Mouse (Mus musculus) midbrain, embryonic 16.5 days (tissue): ENCODE measurements around the gene Col6a5. TPM values are rescaled to one million over a fixed set of nuclear protein-coding genes. Genes with fewer than 3 reads are reported as not detected.
A peak's percentile ranks its signal among the peaks of the same experiment; 100 is the strongest.

Experiments
- ATAC-seq: fragments of 200-750 bp; cut with Nextera tagmentation; 2 replicates; pipeline ENCODE4 v1.8.0; 2017; ENCODE audit warnings: moderate TSS enrichment
- H3K27ac ChIP-seq: fragments of 300-500 bp; sonication (generic); 2 replicates; pipeline ENCODE4 v1.5.1; 2014; ENCODE audit warnings: mild to moderate bottlenecking, low read length, mixed read lengths
- H3K27me3 ChIP-seq: fragments of 300-500 bp; sonication (generic); 2 replicates; pipeline ENCODE4 v1.6.1; 2014; ENCODE audit warnings: low read depth, low read length, mixed read lengths; ENCODE audit not compliant: control insufficient read depth, insufficient read depth
- H3K36me3 ChIP-seq: fragments of 300-500 bp; sonication (generic); 2 replicates; pipeline ENCODE4 v1.6.1; 2014; ENCODE audit warnings: mild to moderate bottlenecking, low read length, moderate library complexity, mixed read lengths; ENCODE audit not compliant: control insufficient read depth, insufficient read depth
- H3K4me1 ChIP-seq: fragments of 300-500 bp; sonication (generic); 2 replicates; pipeline ENCODE4 v1.6.1; 2014; ENCODE audit warnings: mild to moderate bottlenecking, low read length, mixed read lengths; ENCODE audit not compliant: control insufficient read depth, insufficient read depth
- H3K4me2 ChIP-seq: fragments of 300-500 bp; sonication (generic); 2 replicates; pipeline ENCODE4 v1.6.1; 2014; ENCODE audit warnings: mild to moderate bottlenecking, low read length, mixed read lengths
- H3K4me3 ChIP-seq: fragments of 300-500 bp; sonication (generic); 2 replicates; pipeline ENCODE4 v1.5.1; 2014; ENCODE audit warnings: low read depth, mild to moderate bottlenecking, low read length, moderate library complexity, mixed read lengths
- H3K9ac ChIP-seq: fragments of 300-500 bp; sonication (generic); 2 replicates; pipeline ENCODE4 v1.6.1; 2014; ENCODE audit warnings: low read depth, low read length, mixed read lengths
- H3K9me3 ChIP-seq: fragments of 300-500 bp; sonication (generic); replicated peaks from 2 replicates; pipeline ENCODE4 v1.6.1; 2014; ENCODE audit warnings: mild to moderate bottlenecking, low read length, mixed read lengths; ENCODE audit not compliant: control insufficient read depth, poor library complexity, severe bottlenecking
- WGBS: fragments of 180-500 bp; shearing (Covaris S2); extraction: QIAGEN DNeasy Blood & Tissue Kit; methylation state at CpG from one replicate; pipeline ENCODE4 v1.1.7; 2014; 5-methylcytosine and 5-hydroxymethylcytosine counted together
- polyA plus RNA-seq: library from polyadenylated mRNA; unstranded; fragments of >200 nt; fragmentation: Nextera tagmentation; extraction: Ambion mirVana; gene quantifications from 2 replicates; pipeline ENCODE4 v1.2.1, GENCODE M21; 2015

Gene Col6a5
- polyA plus RNA-seq, 1 experiment from 2014 or later: 0.82 TPM

- H3K27me3 ChIP-seq: no peaks in the 10 kb centered on the region
- H3K27ac ChIP-seq: no peak overlapping the region
- H3K4me1 ChIP-seq: no peaks in the 10 kb centered on the region
- H3K4me2 ChIP-seq: no peak overlapping the region
- no peak overlapping the region for H3K4me3 ChIP-seq
- 75% methylated on average over 6 of the region's 6 CpGs for WGBS
- ATAC-seq: no peak
- H3K9ac ChIP-seq: no peak overlapping the region
- H3K9me3 ChIP-seq: no peaks in the 10 kb centered on the region
- no peaks in the 10 kb centered on the region for H3K36me3 ChIP-seq
Measured at GRCm38 (mm10) chr9:105933816-105934215, 26.6 kb downstream of the Col6a5 start.

GRCm38 (mm10) chr9:105929287-105929686 lies 31.2 kb downstream of the Col6a5 start:
- WGBS: 68% methylated on average over 4 of the region's 4 CpGs
- H3K36me3 ChIP-seq: no peaks in the 10 kb centered on the region
- no peaks in the 10 kb centered on the region for H3K9me3 ChIP-seq
- H3K9ac ChIP-seq: no peak overlapping the region
- H3K27me3 ChIP-seq: no peaks in the 10 kb centered on the region
- H3K27ac ChIP-seq: no peak overlapping the region
- no peak overlapping the region for H3K4me3 ChIP-seq
- no peak for ATAC-seq
- H3K4me1 ChIP-seq: no peaks in the 10 kb centered on the region
- no peak overlapping the region for H3K4me2 ChIP-seq

- Histone ChIP-seq H3K36me3 (no peaks in the 10 kb centered on the region), H3K27me3 (no peaks in the 10 kb centered on the region), H3K9me3 (no peaks in the 10 kb centered on the region), H3K27ac (peak overlapping the region; percentile 6; the same call in 1 of the 2 replicates), H3K4me1 (no peaks in the 10 kb centered on the region), H3K4me2 (no peak overlapping the region), H3K9ac (no peak overlapping the region), H3K4me3 (no peak overlapping the region)
- 51% methylated on average over 6 of the region's 6 CpGs for WGBS
- no peak for ATAC-seq
Measured at GRCm38 (mm10) chr9:105928406-105929071, 31.9 kb downstream of the Col6a5 start.

- no peak overlapping the region for H3K9ac ChIP-seq
- no peak for ATAC-seq
- H3K4me3 ChIP-seq: no peak overlapping the region
- no peaks in the 10 kb centered on the region for H3K4me1 ChIP-seq
- no peak overlapping the region for H3K27ac ChIP-seq
- H3K9me3 ChIP-seq: no peaks in the 10 kb centered on the region
- no peaks in the 10 kb centered on the region for H3K27me3 ChIP-seq
- no peak overlapping the region for H3K4me2 ChIP-seq
- WGBS: 86% methylated on average over 2 of the region's 2 CpGs
- no peaks in the 10 kb centered on the region for H3K36me3 ChIP-seq
Measured at GRCm38 (mm10) chr9:105923659-105924058, 36.8 kb downstream of the Col6a5 start.

GRCm38 (mm10) chr9:105915186-105915585 lies 45.3 kb downstream of the Col6a5 start:
- Histone ChIP-seq H3K27ac (no peak overlapping the region), H3K4me1 (no peaks in the 10 kb centered on the region), H3K4me3 (no peak overlapping the region), H3K36me3 (no peaks in the 10 kb centered on the region), H3K27me3 (no peaks in the 10 kb centered on the region), H3K9me3 (no peaks in the 10 kb centered on the region), H3K4me2 (no peak overlapping the region), H3K9ac (no peak overlapping the region)
- no peak for ATAC-seq
- WGBS: 40% methylated on average over 4 of the region's 4 CpGs

- ATAC-seq: no peak
- H3K27me3 ChIP-seq: no peaks in the 10 kb centered on the region
- no peak overlapping the region for H3K4me2 ChIP-seq
- H3K9ac ChIP-seq: no peak overlapping the region
- H3K27ac ChIP-seq: no peak overlapping the region
- H3K4me3 ChIP-seq: no peak overlapping the region
- WGBS: 84% methylated on average over 2 of the region's 2 CpGs
- no peaks in the 10 kb centered on the region for H3K4me1 ChIP-seq
- H3K36me3 ChIP-seq: no peaks in the 10 kb centered on the region
- no peaks in the 10 kb centered on the region for H3K9me3 ChIP-seq
Measured at GRCm38 (mm10) chr9:105910166-105910565, 50.3 kb downstream of the Col6a5 start.

- H3K4me3 ChIP-seq: no peak overlapping the region
- no peaks in the 10 kb centered on the region for H3K36me3 ChIP-seq
- WGBS: 80% methylated on average over 2 of the region's 2 CpGs
- no peaks in the 10 kb centered on the region for H3K9me3 ChIP-seq
- no peak overlapping the region for H3K9ac ChIP-seq
- H3K4me1 ChIP-seq: peaks cover 3% of the 10 kb centered on the region; the same call in 1 of the 2 replicates
- no peaks in the 10 kb centered on the region for H3K27me3 ChIP-seq
- no peak overlapping the region for H3K27ac ChIP-seq
- no peak overlapping the region for H3K4me2 ChIP-seq
- no peak for ATAC-seq
Measured at GRCm38 (mm10) chr9:105909352-105909751, 51.1 kb downstream of the Col6a5 start.

GRCm38 (mm10) chr9:105907411-105907810 lies 53.0 kb downstream of the Col6a5 start:
- no peak overlapping the region for H3K9ac ChIP-seq
- H3K36me3 ChIP-seq: no peaks in the 10 kb centered on the region
- H3K4me1 ChIP-seq: peaks cover 4% of the 10 kb centered on the region; the same call in 1 of the 2 replicates
- no peak overlapping the region for H3K27ac ChIP-seq
- H3K27me3 ChIP-seq: no peaks in the 10 kb centered on the region
- no peak overlapping the region for H3K4me2 ChIP-seq
- H3K9me3 ChIP-seq: no peaks in the 10 kb centered on the region
- WGBS: 84% methylated on average over 6 of the region's 6 CpGs
- ATAC-seq: no peak
- no peak overlapping the region for H3K4me3 ChIP-seq

- WGBS: 44% methylated on average over 2 of the region's 2 CpGs
- no peak overlapping the region for H3K27ac ChIP-seq
- no peak overlapping the region for H3K4me2 ChIP-seq
- ATAC-seq: no peak
- no peaks in the 10 kb centered on the region for H3K9me3 ChIP-seq
- H3K36me3 ChIP-seq: no peaks in the 10 kb centered on the region
- H3K4me1 ChIP-seq: 0 out of 2 replicates have a peak, but pooled peaks cover 1% of the 10 kb centered on the region
- H3K4me3 ChIP-seq: no peak overlapping the region
- H3K9ac ChIP-seq: no peak overlapping the region
- H3K27me3 ChIP-seq: no peaks in the 10 kb centered on the region
Measured at GRCm38 (mm10) chr9:105887521-105887920, 72.9 kb downstream of the Col6a5 start.
